Mouse (Mus musculus) midbrain, embryonic 12.5 days (tissue): ENCODE results near the gene Hipk3. TPM values are rescaled to one million over a fixed set of nuclear protein-coding genes. Genes with fewer than 3 reads are reported as not detected.
A peak's percentile ranks its signal among the peaks of the same experiment; 100 is the strongest.

Experiments
- ATAC-seq: fragments of 200-750 bp; cut with Nextera tagmentation; 2 replicates; pipeline ENCODE4 v1.8.0; 2017; ENCODE audit warnings: low read depth, moderate TSS enrichment, moderate library complexity; ENCODE audit not compliant: low FRiP score
- H3K27ac ChIP-seq: fragments of 300-500 bp; sonication (generic); replicated peaks from 2 replicates; pipeline ENCODE4 v1.5.1; 2016; ENCODE audit warnings: mild to moderate bottlenecking
- H3K27me3 ChIP-seq: fragments of 300-500 bp; sonication (generic); 2 replicates; pipeline ENCODE4 v1.6.1; 2016; ENCODE audit warnings: mild to moderate bottlenecking
- H3K36me3 ChIP-seq: fragments of 300-500 bp; sonication (generic); 2 replicates; pipeline ENCODE4 v1.6.1; 2016
- H3K4me1 ChIP-seq: fragments of 300-500 bp; sonication (generic); 2 replicates; pipeline ENCODE4 v1.6.1; 2016
- H3K4me2 ChIP-seq: fragments of 300-500 bp; sonication (generic); replicated peaks from 2 replicates; pipeline ENCODE4 v1.6.1; 2016; ENCODE audit warnings: mild to moderate bottlenecking, moderate library complexity
- H3K4me3 ChIP-seq: fragments of 300-500 bp; sonication (generic); 2 replicates; pipeline ENCODE4 v1.5.1; 2016; ENCODE audit warnings: mild to moderate bottlenecking
- H3K9ac ChIP-seq: fragments of 300-500 bp; sonication (generic); replicated peaks from 2 replicates; pipeline ENCODE4 v1.6.1; 2016; ENCODE audit warnings: mild to moderate bottlenecking, moderate library complexity
- H3K9me3 ChIP-seq: fragments of 300-500 bp; sonication (generic); 2 replicates; pipeline ENCODE4 v1.6.1; 2016; ENCODE audit warnings: mild to moderate bottlenecking
- WGBS: fragments of 180-500 bp; shearing (Covaris S2); methylation state at CpG from one replicate; pipeline ENCODE4 v1.1.7; 2016; 5-methylcytosine and 5-hydroxymethylcytosine counted together
- polyA plus RNA-seq: library from polyadenylated mRNA; unstranded; fragments of >200 nt; fragmentation: Nextera tagmentation; extraction: Ambion mirVana; gene quantifications from 2 replicates; pipeline ENCODE4 v1.2.1, GENCODE M21; 2016

Hipk3 gene
- polyA plus RNA-seq, 1 experiment from 2014 or later, result 9.4 TPM

DNA sequence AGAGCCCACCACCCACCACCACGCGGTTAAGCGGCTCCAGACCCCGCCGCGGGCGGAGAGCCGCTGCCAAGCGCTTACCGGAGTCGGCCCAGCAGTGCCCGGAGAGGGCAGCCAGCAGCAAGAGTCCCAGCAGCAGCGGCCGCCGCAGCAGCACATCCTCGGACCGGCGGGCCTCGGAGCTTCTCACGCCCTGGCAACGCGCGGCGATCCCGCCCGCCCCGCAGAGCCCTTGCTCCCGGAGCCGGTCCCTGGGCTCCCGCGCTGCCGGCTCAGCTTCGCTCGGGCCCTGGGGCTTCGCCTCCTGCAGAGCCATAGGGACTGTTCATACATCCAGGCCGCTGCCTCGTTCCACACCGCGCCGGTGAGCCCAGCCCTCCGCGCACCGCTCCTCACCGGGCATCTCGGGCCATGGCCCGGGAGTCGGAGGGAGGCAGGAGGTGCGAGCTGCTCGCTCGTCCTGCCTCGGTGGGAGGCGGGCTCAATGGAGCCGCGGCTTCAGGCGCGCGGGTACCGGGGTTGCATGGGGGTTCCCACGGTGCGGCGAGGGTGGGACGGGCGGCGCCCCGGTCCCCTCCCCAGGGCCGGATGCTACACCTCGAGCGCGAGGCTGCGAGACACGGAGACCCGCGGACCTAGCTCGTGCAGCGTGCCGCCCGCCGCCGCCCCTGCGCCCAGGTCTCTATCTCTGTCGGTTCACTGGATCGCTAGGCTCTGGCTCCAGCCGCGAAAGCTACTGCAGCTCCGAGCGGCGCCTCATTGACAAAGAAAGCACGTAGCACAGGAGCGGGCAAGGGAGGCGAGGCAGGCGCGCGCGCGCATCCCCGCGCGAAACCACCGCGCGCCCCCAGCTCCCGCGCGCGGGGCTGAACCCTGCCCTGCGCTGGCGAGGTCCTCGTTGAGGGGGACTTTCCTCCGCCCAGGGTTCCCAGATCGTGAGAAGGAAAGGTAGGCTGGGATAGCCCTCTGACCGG is 84.1 kb downstream of the Hipk3 start:
- Histone ChIP-seq H3K27ac (peak overlapping the region; percentile 82), H3K4me2 (peak overlapping the region; percentile 91), H3K4me1 (peaks cover 23% of the 10 kb centered on the region), H3K9me3 (no peaks in the 10 kb centered on the region), H3K36me3 (no peaks in the 10 kb centered on the region), H3K9ac (peak overlapping the region; percentile 79), H3K27me3 (peaks cover 54% of the 10 kb centered on the region), H3K4me3 (peak overlapping the region; percentile 65)
- ATAC-seq, result peak; percentile 93
- WGBS, result under 1% methylated on average over 96 of the region's 111 CpGs

DNA sequence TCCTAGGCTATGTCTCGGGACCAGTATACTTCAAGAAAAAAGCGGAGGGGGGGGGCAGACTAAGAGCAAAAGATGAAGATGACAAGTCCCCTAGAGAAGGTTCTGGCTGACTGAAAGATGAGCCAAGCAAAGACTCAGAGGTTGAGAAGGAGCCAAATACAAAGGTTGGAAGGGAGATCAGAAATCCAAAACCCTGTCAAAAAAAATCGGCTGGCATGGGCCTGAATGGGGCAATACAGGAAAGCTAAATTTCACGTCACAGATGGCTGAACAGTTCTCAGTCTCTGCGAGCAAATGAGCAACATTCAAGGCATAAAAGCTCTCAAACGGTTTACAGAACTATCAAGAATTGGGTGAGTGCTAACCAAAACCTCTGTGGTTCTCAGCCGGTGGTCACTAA is 85.9 kb downstream of the Hipk3 start:
- Histone ChIP-seq H3K4me2 (peak overlapping the region; percentile 91; the same call in 1 of the 2 replicates), H3K4me1 (peaks cover 23% of the 10 kb centered on the region), H3K36me3 (no peaks in the 10 kb centered on the region), H3K27ac (no peak overlapping the region), H3K4me3 (no peak overlapping the region), H3K9ac (no peak overlapping the region), H3K9me3 (no peaks in the 10 kb centered on the region), H3K27me3 (peaks cover 54% of the 10 kb centered on the region)
- 74% methylated on average over 7 of the region's 7 CpGs for WGBS
- ATAC-seq, result no peak

DNA sequence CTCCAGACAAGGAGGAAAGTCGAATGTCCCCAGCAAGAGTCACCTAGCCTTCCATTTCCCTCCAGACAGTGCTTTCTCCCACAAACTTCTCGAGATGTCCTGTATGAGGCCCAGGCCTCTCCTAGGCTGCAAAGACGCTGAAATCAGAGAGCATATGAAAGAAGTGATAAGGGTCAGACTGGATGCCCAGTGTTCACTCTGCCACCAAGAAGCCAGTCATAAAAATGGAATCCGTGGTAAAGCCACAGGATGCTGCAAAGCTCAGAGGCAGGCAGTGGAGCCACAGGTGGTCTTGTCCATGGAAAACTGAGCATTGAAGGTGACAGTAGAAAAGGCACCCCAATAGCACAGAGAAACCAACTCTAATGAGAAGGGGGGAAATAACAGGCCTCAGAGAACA is 86.3 kb downstream of the Hipk3 start:
- Histone ChIP-seq H3K9me3 (no peaks in the 10 kb centered on the region), H3K4me3 (no peak overlapping the region), H3K4me1 (peaks cover 23% of the 10 kb centered on the region), H3K9ac (no peak overlapping the region), H3K36me3 (no peaks in the 10 kb centered on the region), H3K4me2 (no peak overlapping the region), H3K27me3 (peaks cover 50% of the 10 kb centered on the region), H3K27ac (no peak overlapping the region)
- ATAC-seq, result no peak
- 78% methylated on average over 4 of the region's 4 CpGs for WGBS

DNA sequence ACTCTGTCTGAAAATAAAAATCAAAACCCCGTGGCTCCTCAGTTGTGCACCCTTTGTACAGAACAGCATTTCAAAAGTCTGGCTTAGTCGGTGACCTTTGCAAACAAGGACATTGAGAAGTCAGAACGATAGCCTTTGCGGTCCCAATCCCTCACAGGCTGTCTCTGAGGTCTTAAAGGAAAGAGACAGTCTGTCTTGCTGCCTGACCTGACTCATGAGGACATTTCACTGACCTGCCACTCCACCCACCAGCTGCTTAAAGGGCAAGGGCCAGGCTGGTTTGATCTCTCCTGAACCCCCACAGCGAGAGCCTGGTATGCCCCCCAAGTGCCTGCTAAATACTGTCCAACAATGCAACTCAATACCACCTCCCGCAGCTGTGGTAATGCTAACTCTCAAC is 90.2 kb downstream of the Hipk3 start:
- Histone ChIP-seq H3K4me1 (peaks cover 15% of the 10 kb centered on the region), H3K4me2 (no peak overlapping the region), H3K36me3 (no peaks in the 10 kb centered on the region), H3K9ac (no peak overlapping the region), H3K9me3 (0 out of 2 replicates have a peak, but pooled peaks cover 2% of the 10 kb centered on the region), H3K27ac (no peak overlapping the region), H3K4me3 (no peak overlapping the region), H3K27me3 (peaks cover 24% of the 10 kb centered on the region)
- 89% methylated on average over 6 of the region's 6 CpGs for WGBS
- no peak for ATAC-seq

DNA sequence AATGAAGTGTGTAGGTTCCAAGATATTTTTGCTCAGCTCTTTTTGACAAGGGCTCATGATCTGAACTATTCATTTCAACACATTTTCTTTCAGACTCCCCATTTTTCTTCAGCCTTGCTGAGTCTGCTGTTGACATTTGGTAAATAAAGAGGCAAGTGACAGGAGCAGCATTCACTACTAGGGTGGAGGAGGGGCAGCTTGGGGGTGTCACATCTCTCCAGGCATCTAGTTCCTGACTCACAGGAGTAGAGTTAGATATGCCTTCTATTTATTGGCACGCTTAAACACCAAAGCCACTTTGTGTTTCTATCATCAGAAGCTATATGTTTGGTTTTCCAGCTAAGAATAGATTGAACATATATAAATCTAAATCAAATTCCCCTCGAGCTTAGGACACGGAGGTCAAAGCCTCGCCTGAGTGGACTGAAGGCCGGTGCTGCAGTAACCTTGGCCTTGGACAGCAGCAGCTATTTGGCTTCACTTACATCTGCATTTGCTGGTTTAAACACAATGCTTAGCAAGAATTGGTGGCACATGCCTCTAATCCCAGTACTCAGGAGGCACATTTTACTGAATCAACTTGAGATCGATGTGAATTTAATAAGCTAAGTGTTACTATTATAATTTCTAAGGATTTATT is 95.5 kb downstream of the Hipk3 start:
- no peak for ATAC-seq
- H3K9ac ChIP-seq, result no peak overlapping the region
- H3K27me3 ChIP-seq, result no peaks in the 10 kb centered on the region
- peaks cover 8% of the 10 kb centered on the region for H3K4me1 ChIP-seq
- H3K27ac ChIP-seq, result no peak overlapping the region
- H3K9me3 ChIP-seq, result 0 out of 2 replicates have a peak, but pooled peaks cover 2% of the 10 kb centered on the region
- no peaks in the 10 kb centered on the region for H3K36me3 ChIP-seq
- 83% methylated on average over 6 of the region's 6 CpGs for WGBS
- no peak overlapping the region for H3K4me3 ChIP-seq
- no peak overlapping the region for H3K4me2 ChIP-seq

DNA sequence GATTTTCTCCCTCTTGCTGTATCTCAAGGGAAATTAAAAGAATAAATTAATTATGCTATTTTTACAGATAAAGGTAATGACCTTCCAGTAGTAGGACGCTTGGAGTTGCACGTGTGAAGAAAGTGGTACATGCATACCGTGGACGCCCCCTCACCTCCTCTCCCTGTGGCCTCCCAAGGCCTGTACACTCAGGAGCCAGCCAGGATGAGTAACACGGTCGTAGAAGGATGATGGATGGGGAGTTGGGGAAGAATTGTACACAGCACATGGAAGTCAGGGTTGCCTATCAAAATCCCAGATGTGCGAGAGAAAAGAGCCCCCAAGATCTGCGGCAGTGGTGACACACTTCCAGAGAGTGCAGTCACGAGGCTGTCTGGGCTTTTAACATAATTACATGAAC is 98.3 kb downstream of the Hipk3 start:
- ATAC-seq, result no peak
- H3K4me2 ChIP-seq, result no peak overlapping the region
- no peaks in the 10 kb centered on the region for H3K27me3 ChIP-seq
- H3K27ac ChIP-seq, result no peak overlapping the region
- WGBS, result 88% methylated on average over 9 of the region's 9 CpGs
- no peak overlapping the region for H3K4me3 ChIP-seq
- peaks cover 8% of the 10 kb centered on the region for H3K4me1 ChIP-seq
- no peaks in the 10 kb centered on the region for H3K36me3 ChIP-seq
- H3K9me3 ChIP-seq, result 0 out of 2 replicates have a peak, but pooled peaks cover 2% of the 10 kb centered on the region
- H3K9ac ChIP-seq, result no peak overlapping the region

DNA sequence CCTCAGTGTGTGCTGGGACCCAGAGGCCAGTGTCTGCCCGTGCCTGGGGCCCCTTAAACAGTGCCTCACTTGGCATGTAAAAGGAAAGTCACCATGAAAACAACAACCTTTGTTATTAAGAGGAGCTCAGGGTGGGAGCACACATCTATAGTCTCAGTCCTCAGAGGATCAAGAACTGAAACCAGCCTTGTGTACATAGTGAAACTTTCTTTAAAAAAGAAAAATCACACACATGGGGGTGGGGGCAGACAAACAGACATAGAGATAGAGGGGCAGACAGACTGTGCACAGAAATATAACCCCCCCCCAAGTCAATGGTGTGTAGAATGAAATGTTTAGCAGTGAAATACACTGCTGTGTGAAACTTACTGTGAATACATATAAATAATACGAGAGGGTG is 99.5 kb downstream of the Hipk3 start:
- ATAC-seq, result 0 out of 2 replicates have a peak, but pooled peaks have one; percentile 16
- Histone ChIP-seq H3K4me1 (peaks cover 8% of the 10 kb centered on the region), H3K4me2 (no peak overlapping the region), H3K9ac (no peak overlapping the region), H3K4me3 (no peak overlapping the region), H3K36me3 (no peaks in the 10 kb centered on the region), H3K27me3 (no peaks in the 10 kb centered on the region), H3K27ac (no peak overlapping the region), H3K9me3 (0 out of 2 replicates have a peak, but pooled peaks cover under 1% of the 10 kb centered on the region)
- WGBS, result 44% methylated on average over 2 of the region's 2 CpGs

DNA sequence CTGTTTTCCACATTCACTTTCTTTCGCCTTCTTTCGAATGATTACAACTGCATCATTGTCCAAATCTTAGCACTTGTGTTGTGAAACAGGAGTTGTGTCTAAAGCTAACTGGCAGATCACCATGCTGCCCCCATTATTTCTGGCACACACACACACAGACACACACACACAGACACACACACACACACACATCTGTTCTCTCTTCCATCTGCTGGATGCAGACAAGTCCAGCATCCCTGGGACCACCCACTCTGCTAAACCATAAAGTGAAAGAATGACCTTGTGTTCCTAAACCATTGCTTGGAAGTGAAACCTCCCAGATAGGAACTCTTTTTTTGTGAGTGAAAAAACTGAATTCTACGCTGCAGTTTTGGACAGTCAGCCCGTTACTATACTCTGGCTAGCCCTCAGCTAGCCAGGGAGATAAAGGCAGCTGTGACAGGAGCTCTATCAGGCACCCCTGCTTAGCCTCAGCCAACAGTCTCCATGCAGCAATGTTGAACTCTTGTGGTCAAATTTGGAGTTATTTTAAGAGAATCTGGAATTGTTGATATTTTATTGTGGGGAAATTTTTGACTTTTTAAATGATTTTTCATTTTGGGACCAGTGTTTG is 101.4 kb downstream of the Hipk3 start:
- H3K9me3 ChIP-seq, result no peaks in the 10 kb centered on the region
- no peak for ATAC-seq
- no peaks in the 10 kb centered on the region for H3K36me3 ChIP-seq
- no peak overlapping the region for H3K27ac ChIP-seq
- no peaks in the 10 kb centered on the region for H3K27me3 ChIP-seq
- no peak overlapping the region for H3K4me3 ChIP-seq
- H3K4me1 ChIP-seq, result peaks cover 8% of the 10 kb centered on the region
- 82% methylated on average over 4 of the region's 4 CpGs for WGBS
- no peak overlapping the region for H3K4me2 ChIP-seq
- no peak overlapping the region for H3K9ac ChIP-seq

DNA sequence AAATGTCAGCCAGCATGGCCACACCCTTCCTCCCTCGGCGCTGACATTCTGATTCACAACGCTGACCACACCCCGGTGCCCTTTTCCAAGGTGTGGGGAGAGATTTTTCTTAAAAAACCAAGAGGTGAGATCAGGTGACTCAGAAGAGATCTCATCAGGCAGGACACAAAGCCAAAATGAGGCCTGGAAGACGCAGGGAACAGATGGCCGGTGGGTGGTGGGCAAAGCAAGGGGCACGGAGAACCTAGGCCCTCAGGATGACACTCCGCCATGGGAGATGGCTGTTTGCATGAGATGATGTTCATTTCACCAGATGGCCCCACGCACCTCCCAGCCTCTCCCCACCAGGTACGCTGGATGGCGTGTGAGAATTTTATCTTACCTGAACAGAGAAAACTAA is 105.0 kb downstream of the Hipk3 start:
- Histone ChIP-seq H3K4me2 (no peak overlapping the region), H3K36me3 (no peaks in the 10 kb centered on the region), H3K27me3 (no peaks in the 10 kb centered on the region), H3K4me1 (no peaks in the 10 kb centered on the region), H3K27ac (no peak overlapping the region), H3K9me3 (no peaks in the 10 kb centered on the region), H3K4me3 (no peak overlapping the region), H3K9ac (no peak overlapping the region)
- no peak for ATAC-seq
- WGBS, result 95% methylated on average over 11 of the region's 11 CpGs

DNA sequence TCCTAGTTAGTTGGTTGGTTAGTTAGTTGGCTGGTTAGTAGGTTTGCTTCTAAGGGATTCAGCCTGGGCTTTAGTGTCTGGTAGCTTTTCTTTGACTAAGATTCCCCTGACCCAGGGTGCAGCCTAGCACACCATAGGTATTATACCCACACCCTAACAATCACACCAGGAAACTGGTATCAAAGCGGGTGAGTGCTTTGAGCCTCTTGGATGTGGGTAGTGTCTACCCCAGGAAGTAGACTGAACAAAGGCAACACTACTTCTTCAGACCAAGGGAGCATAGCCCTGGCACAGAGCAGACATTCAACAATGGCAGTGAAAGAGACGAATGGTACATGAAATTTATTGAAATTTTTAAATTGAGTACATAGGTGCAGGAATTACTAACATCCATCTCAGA is 108.3 kb downstream of the Hipk3 start:
- Histone ChIP-seq H3K27me3 (no peaks in the 10 kb centered on the region), H3K4me2 (no peak overlapping the region), H3K9ac (no peak overlapping the region), H3K36me3 (no peaks in the 10 kb centered on the region), H3K4me3 (no peak overlapping the region), H3K27ac (no peak overlapping the region), H3K9me3 (no peaks in the 10 kb centered on the region), H3K4me1 (no peaks in the 10 kb centered on the region)
- ATAC-seq, result no peak
- 88% methylated on average over 2 of the region's 2 CpGs for WGBS

DNA sequence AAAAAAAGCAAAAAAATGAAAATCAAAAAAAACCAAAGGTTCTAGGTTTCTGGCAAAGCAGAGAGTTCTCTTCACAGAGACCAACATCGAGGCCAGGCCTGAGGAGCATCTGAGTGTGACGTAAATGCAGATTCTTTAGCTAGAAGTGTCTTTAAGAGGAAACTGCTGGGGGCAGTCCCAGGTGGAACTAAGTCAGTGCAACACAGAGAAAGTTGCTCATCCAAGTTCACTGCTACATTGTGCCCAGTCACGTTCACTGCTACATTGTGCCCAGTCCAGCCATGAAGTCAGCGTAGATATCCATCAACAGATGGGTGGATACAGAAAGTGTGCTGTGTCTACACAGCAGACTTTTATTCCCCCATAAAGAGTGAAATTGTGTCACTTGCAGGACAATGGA is 110.7 kb downstream of the Hipk3 start:
- Histone ChIP-seq H3K27me3 (no peaks in the 10 kb centered on the region), H3K4me1 (peaks cover 9% of the 10 kb centered on the region), H3K9me3 (no peaks in the 10 kb centered on the region), H3K4me2 (no peak overlapping the region), H3K36me3 (no peaks in the 10 kb centered on the region), H3K4me3 (no peak overlapping the region), H3K9ac (no peak overlapping the region), H3K27ac (no peak overlapping the region)
- WGBS, result 93% methylated on average over 4 of the region's 4 CpGs
- ATAC-seq, result no peak

DNA sequence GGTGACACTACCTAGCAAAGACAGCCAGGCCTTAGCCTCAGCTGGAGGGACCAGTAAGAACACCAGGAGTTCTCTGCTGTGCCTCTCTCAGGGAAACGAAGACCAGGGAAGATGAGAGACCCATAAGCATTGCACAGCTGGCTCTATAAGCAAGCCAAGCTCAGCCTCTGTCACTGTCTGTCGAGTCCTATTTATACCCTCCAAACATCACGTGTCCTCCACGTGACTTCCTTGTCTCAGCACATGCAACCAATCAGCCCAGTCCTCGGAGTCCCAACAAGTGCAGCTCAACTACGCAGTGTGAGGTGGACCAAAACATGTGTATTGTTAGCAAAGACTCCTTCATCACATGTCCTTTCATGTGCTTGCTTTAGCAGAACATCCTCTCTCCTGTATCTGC is 111.4 kb downstream of the Hipk3 start:
- H3K9me3 ChIP-seq, result no peaks in the 10 kb centered on the region
- ATAC-seq, result no peak
- H3K9ac ChIP-seq, result no peak overlapping the region
- peaks cover 9% of the 10 kb centered on the region for H3K4me1 ChIP-seq
- no peak overlapping the region for H3K4me3 ChIP-seq
- WGBS, result 88% methylated on average over 6 of the region's 6 CpGs
- no peaks in the 10 kb centered on the region for H3K27me3 ChIP-seq
- H3K27ac ChIP-seq, result no peak overlapping the region
- H3K36me3 ChIP-seq, result no peaks in the 10 kb centered on the region
- H3K4me2 ChIP-seq, result no peak overlapping the region
